ENCODE assay signal across 8 mouse cellular contexts in genomic region chr7:29815910-29816429, GRCm38 (mm10). TPM values are rescaled to one million over a fixed set of nuclear protein-coding genes. Genes with fewer than 3 reads are reported as not detected.
DNase-seq lines count a peak whose midpoint lies in the region; ATAC-seq lines count a peak whose summit lies in the region.

Zfp790 (plus strand) TSS chr7:29816114.

- H3K4me1 ChIP-seq in hindbrain, embryonic 16.5 days (ENCODE audit: control insufficient read depth, insufficient read depth, low read depth, low read length), result peaks cover 26% of the 10 kb centered on the region

- H3K9me3 ChIP-seq in hindbrain, embryonic 16.5 days (ENCODE audit: control insufficient read depth, low read length), result no peaks in the 10 kb centered on the region

- H3K27me3 ChIP-seq in hindbrain, embryonic 16.5 days (replicated peaks; ENCODE audit: control insufficient read depth, insufficient read depth, low read length), result no peaks in the 10 kb centered on the region

- ATAC-seq in hindbrain, embryonic 16.5 days, result peak; percentile 97

- H3K9ac ChIP-seq in hindbrain, embryonic 16.5 days (ENCODE audit: low read depth, low read length), result peak within 1 kb of the TSS; percentile 72

- peak within 1 kb of the TSS; percentile 82 for H3K27ac ChIP-seq in hindbrain, embryonic 16.5 days (ENCODE audit: low read depth, low read length)
- H3K27ac ChIP-seq in macrophage, result peak within 1 kb of the TSS; percentile 79

- peak within 1 kb of the TSS; percentile 57 for H3K4me3 ChIP-seq in hindbrain, embryonic 16.5 days (ENCODE audit: low read length)
- H3K4me3 ChIP-seq in macrophage (ENCODE audit: inconsistent target), result peak within 1 kb of the TSS; percentile 79

- peaks cover 51% of the 10 kb centered on the region for H3K79me2 ChIP-seq in macrophage (ENCODE audit: inconsistent target)

- H3K36me3 ChIP-seq in hindbrain, embryonic 16.5 days (ENCODE audit: control insufficient read depth, insufficient read depth, low read length), result no peaks in the 10 kb centered on the region
- no peaks in the 10 kb centered on the region for H3K36me3 ChIP-seq in macrophage (ENCODE audit: inconsistent target)

- H3K4me2 ChIP-seq in hindbrain, embryonic 16.5 days (ENCODE audit: low read length), result peak within 1 kb of the TSS; percentile 73

- WGBS in hindbrain, embryonic 16.5 days, result under 1% methylated on average over 26 of the region's 26 CpGs
- WGBS in macrophage (ENCODE audit: missing documents), result under 1% methylated on average over 26 of the region's 26 CpGs

- peak; percentile 90 for DNase-seq in WW6 (ENCODE audit: low read depth, low spot score)
- DNase-seq in cerebellum, postnatal 4 days (ENCODE audit: low spot score in 2 of 2), result peak; percentile 48 to 79
- peak; percentile 92 for DNase-seq in gastrocnemius, adult 18-20 months (ENCODE audit: low spot score)
- peak; percentile 82 to 92 for DNase-seq in left cerebral cortex, adult 18-20 months (ENCODE audit: low spot score in 2 of 2)
- peak; percentile 96 for DNase-seq in right cerebral cortex, adult 18-20 months
- DNase-seq in urinary bladder, postnatal 10 days (ENCODE audit: low spot score), result peak; percentile 34

RNA-seq across cellular contexts. Expression of gene Zfp790, which starts in this region (rescaled TPM):
- total RNA-seq in gastrocnemius, adult 18-20 months (2021), result 1 to 10 TPM; 7.7 to 8.2 TPM
- polyA plus RNA-seq in hindbrain, embryonic 16.5 days (2015; fragmentation: Nextera tagmentation; extraction: Ambion mirVana), result 23.0 and 25.9 TPM in 2 replicates
- 10 to 100 TPM; 23.9 to 24.1 TPM for total RNA-seq in left cerebral cortex, adult 18-20 months (2021)
- 10 to 100 TPM in 16 of 26 experiments, 1 to 10 TPM in 10; 3.9 to 36.7 (median 15.8) TPM for total RNA-seq in macrophage (2018; cell fraction: chromatin; rRNA removed)
- 10 to 100 TPM in 15 of 26 experiments, 1 to 10 TPM in 11; 2.8 to 14.3 (median 10.5) TPM for total RNA-seq in macrophage (2018; cell fraction: cytosol; rRNA removed)
- 10 to 100 TPM in 11 of 26 experiments, 1 to 10 TPM in 15; 2.3 to 27.0 (median 8.9) TPM for total RNA-seq in macrophage (2018; cell fraction: nucleus; rRNA removed)
- 7.8 to 8.9 TPM (median 8.4 TPM) in 3 replicates for polyA plus RNA-seq in macrophage (2018)

Comparison
In these comparisons a context has a peak if more than half of its experiments do, and no peak if none do; other contexts are left out.
1. Peak in every context shown above with its lines: DNase-seq, ATAC-seq, H3K4me3 ChIP-seq and H3K27ac ChIP-seq.
2. DNase-seq: peak in every context shown above with its lines; median percentile 96 in right cerebral cortex, adult 18-20 months; 92 in gastrocnemius, adult 18-20 months; 90 in WW6; 87 in left cerebral cortex, adult 18-20 months; 64 in cerebellum, postnatal 4 days; 34 in urinary bladder, postnatal 10 days.